In genomic region chr2:7426481-7426880, GRCm38 (mm10) we compare ENCODE assay signal across 19 mouse cellular contexts.
A peak's percentile ranks its signal among the peaks of the same experiment; 100 is the strongest.
DNase-seq lines count a peak whose midpoint lies in the region; ATAC-seq lines count a peak whose summit lies in the region.
"Had no signal": no experiment of that assay in that cellular context is flagged by ENCODE, and none has a peak within 500 bp of the region (broad histone marks: within the 10 kb centered on the region; RNA-seq: fewer than 3 reads in every experiment).

No protein-coding gene starts in this region.

- H3K27ac ChIP-seq in forebrain, embryonic 14.5 days (ENCODE audit: low read depth, low read length) = no peak overlapping the region
- H3K27ac ChIP-seq in forebrain, embryonic 12.5 days = no peak overlapping the region
- H3K27ac ChIP-seq: limb, embryonic 15.5 days; neural tube, embryonic 15.5 days; stomach, embryonic 15.5 days had no signal

- H3K4me3 ChIP-seq in forebrain, embryonic 14.5 days (ENCODE audit: low read depth, low read length) = no peak overlapping the region
- H3K4me3 ChIP-seq in forebrain, embryonic 12.5 days (replicated peaks) = no peak overlapping the region
- H3K4me3 ChIP-seq: erythroblast, embryonic 14.5 days; limb, embryonic 15.5 days; neural tube, embryonic 15.5 days; stomach, embryonic 15.5 days had no signal

- no peaks in the 10 kb centered on the region for H3K4me1 ChIP-seq in forebrain, embryonic 14.5 days (ENCODE audit: control insufficient read depth, insufficient read depth, low read length)
- H3K4me1 ChIP-seq in forebrain, embryonic 12.5 days = no peaks in the 10 kb centered on the region
- H3K4me1 ChIP-seq: limb, embryonic 15.5 days; neural tube, embryonic 15.5 days; stomach, embryonic 15.5 days had no signal

- WGBS in forebrain, embryonic 14.5 days = 65% methylated on average over 1 of the region's 1 CpGs
- WGBS in forebrain, embryonic 12.5 days = 93% methylated on average over 1 of the region's 1 CpGs

- H3K36me3 ChIP-seq in forebrain, embryonic 14.5 days (ENCODE audit: control insufficient read depth, insufficient read depth, low read length) = no peaks in the 10 kb centered on the region
- no peaks in the 10 kb centered on the region for H3K36me3 ChIP-seq in forebrain, embryonic 12.5 days (replicated peaks)
- H3K36me3 ChIP-seq: limb, embryonic 15.5 days; neural tube, embryonic 15.5 days; stomach, embryonic 15.5 days had no signal

- H3K27me3 ChIP-seq in forebrain, embryonic 14.5 days (replicated peaks; ENCODE audit: control insufficient read depth, insufficient read depth, low read length) = no peaks in the 10 kb centered on the region
- no peaks in the 10 kb centered on the region for H3K27me3 ChIP-seq in forebrain, embryonic 12.5 days
- H3K27me3 ChIP-seq: limb, embryonic 15.5 days; neural tube, embryonic 15.5 days; stomach, embryonic 15.5 days had no signal

- H3K4me2 ChIP-seq in forebrain, embryonic 14.5 days (ENCODE audit: low read length) = no peak overlapping the region
- H3K4me2 ChIP-seq in forebrain, embryonic 12.5 days = no peak overlapping the region
- H3K4me2 ChIP-seq: limb, embryonic 15.5 days; neural tube, embryonic 15.5 days; stomach, embryonic 15.5 days had no signal

- H3K9me3 ChIP-seq in forebrain, embryonic 14.5 days (replicated peaks; ENCODE audit: control insufficient read depth, low read length) = no peaks in the 10 kb centered on the region
- no peaks in the 10 kb centered on the region for H3K9me3 ChIP-seq in forebrain, embryonic 12.5 days
- H3K9me3 ChIP-seq: limb, embryonic 15.5 days; neural tube, embryonic 15.5 days; stomach, embryonic 15.5 days had no signal

- peak; percentile 69 for DNase-seq in forebrain, embryonic 14.5 days (ENCODE audit: low spot score)
- peak; percentile 8 to 64 for DNase-seq in layer of hippocampus, adult 18-20 months (ENCODE audit: low spot score in 2 of 2)
- DNase-seq in layer of hippocampus, postnatal 25 days (ENCODE audit: extremely low spot score in 1 of 2, low spot score in 1 of 2) = no peak
- peak; percentile 28 for DNase-seq in adipocyte (ENCODE audit: low spot score)
- peak; percentile 50 for DNase-seq in brain, embryonic 18.5 days (ENCODE audit: low read depth, low spot score)
- no peak for DNase-seq in kidney, adult 11 months
- DNase-seq: B cell, adult 2 months; gastrocnemius, postnatal 25 days; kidney, adult 18-20 months; kidney, postnatal 10 days; lung, postnatal 4 days; right cerebral cortex, postnatal 25 days; thymus, adult 2 months had no signal

- ATAC-seq in forebrain, embryonic 14.5 days = no peak
- no peak for ATAC-seq in forebrain, embryonic 12.5 days (ENCODE audit: low FRiP score)
- ATAC-seq: midbrain, embryonic 16.5 days had no signal

- H3K9ac ChIP-seq in forebrain, embryonic 14.5 days (ENCODE audit: low read length) = no peak overlapping the region
- no peak overlapping the region for H3K9ac ChIP-seq in forebrain, embryonic 12.5 days
- H3K9ac ChIP-seq: limb, embryonic 15.5 days; neural tube, embryonic 15.5 days; stomach, embryonic 15.5 days had no signal

Comparison
In these comparisons a context has a peak if more than half of its experiments do, and no peak if none do; other contexts are left out.
1. DNase-seq: peak in forebrain, embryonic 14.5 days (single experiment), layer of hippocampus, adult 18-20 months (2 of 2), adipocyte (single experiment) and brain, embryonic 18.5 days (single experiment); none in layer of hippocampus, postnatal 25 days (0 of 2) and kidney, adult 11 months (single experiment).